Mouse (Mus musculus) myocyte (in vitro differentiated cells): ENCODE measurements around the gene Arl14.
"Not testable (repeated sequence)": the region's sequence is repeated elsewhere in the genome, so short reads cannot be mapped to it uniquely, and the experiment has no call there.

Experiments
- CEBPB ChIP-seq: IDR thresholded peaks from 2 replicates; pipeline ENCODE4 v1.6.1; 2011; ENCODE audit warnings: mild to moderate bottlenecking, moderate library complexity; ENCODE audit not compliant: poor library complexity, insufficient read depth, severe bottlenecking
- E2F4 ChIP-seq: IDR thresholded peaks from one replicate; pipeline ENCODE4 v1.6.1; 2011; ENCODE audit warnings: mild to moderate bottlenecking, control low read depth, moderate library complexity; ENCODE audit not compliant: insufficient read depth
- MYOD1 ChIP-seq, 3 experiments: IDR thresholded peaks; one replicate each; pipeline ENCODE4 v1.6.1; 2011; ENCODE audit warnings: control low read depth in 2 of 3, low read depth in 2 of 3, mild to moderate bottlenecking in 2 of 3, moderate library complexity in 1 of 3; ENCODE audit not compliant: insufficient read length in 2 of 3, control insufficient read depth in 1 of 3
- POLR2A ChIP-seq: IDR thresholded peaks from one replicate; pipeline ENCODE4 v1.6.1; 2011; ENCODE audit warnings: low read depth, mild to moderate bottlenecking, control low read depth, moderate library complexity; ENCODE audit not compliant: insufficient read length
- TCF12 ChIP-seq: IDR thresholded peaks from one replicate; pipeline ENCODE4 v1.6.1; 2011; ENCODE audit warnings: mild to moderate bottlenecking, control low read depth; ENCODE audit not compliant: poor library complexity, insufficient read depth, severe bottlenecking
- USF1 ChIP-seq: IDR thresholded peaks from one replicate; pipeline ENCODE4 v1.6.1; 2011; ENCODE audit warnings: low read depth, mild to moderate bottlenecking, control low read depth, moderate library complexity

- not testable (repeated sequence) for TF ChIP-seq USF1; POLR2A; E2F4; TCF12; MYOD1 (IDR thresholded peaks at IDR 0.05; ENCODE audit: control insufficient read depth in 1 of 3, insufficient read length in 2 of 3, low read depth in 2 of 3); CEBPB
These were observed 11.5 kb downstream of the Arl14 start for GRCm38 (mm10) chr3:69233552-69234189.
